Mouse (Mus musculus) testis, adult 2 months (tissue): ENCODE results near the gene Kank1.

ENCODE experiments used
- CTCF ChIP-seq: fragments of 200-500 bp; IDR thresholded peaks from 2 replicates; pipeline ENCODE4 v1.5.1; 2012; ENCODE audit warnings: low read depth, mild to moderate bottlenecking, inconsistent platforms, low read length, moderate library complexity; ENCODE audit not compliant: control insufficient read depth, insufficient read depth, insufficient replicate concordance
- POLR2A ChIP-seq: fragments of 200-500 bp; IDR thresholded peaks from 2 replicates; pipeline ENCODE4 v1.6.1; 2012; ENCODE audit warnings: low read depth, mild to moderate bottlenecking, inconsistent platforms, low read length, moderate library complexity; ENCODE audit not compliant: control insufficient read depth

DNA sequence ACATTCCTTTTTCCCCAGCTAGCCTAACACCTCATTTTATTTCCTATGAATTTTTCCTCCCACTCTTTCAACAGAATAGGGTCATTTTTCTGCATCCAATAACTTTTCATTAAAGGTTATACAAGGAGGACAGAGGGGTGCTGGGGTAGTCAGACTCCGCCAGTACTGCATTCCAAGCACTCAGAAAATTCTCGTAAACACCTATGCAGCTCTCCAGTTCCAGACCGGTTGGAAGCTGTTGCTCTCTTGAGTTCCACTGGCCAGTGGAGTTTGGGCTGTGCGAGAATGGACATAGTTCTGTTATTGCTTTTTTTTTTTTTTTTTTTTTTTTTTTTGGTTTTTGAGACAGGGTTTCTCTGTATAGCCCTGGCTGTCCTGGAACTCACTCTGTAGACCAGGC, 167.4 kb downstream of the Kank1 start:
- no peak for TF ChIP-seq CTCF
- no peak for TF ChIP-seq POLR2A
